Mouse (Mus musculus): ENCODE results near the gene Crlf3. TPM values are rescaled to one million over a fixed set of nuclear protein-coding genes. Genes with fewer than 3 reads are reported as not detected.
"Not testable (repeated sequence)": the region's sequence is repeated elsewhere in the genome, so short reads cannot be mapped to it uniquely, and the experiment has no call there.

Gene Crlf3
- polyA plus RNA-seq, 1 experiment from 2014 or later = 30.6 TPM

DNA sequence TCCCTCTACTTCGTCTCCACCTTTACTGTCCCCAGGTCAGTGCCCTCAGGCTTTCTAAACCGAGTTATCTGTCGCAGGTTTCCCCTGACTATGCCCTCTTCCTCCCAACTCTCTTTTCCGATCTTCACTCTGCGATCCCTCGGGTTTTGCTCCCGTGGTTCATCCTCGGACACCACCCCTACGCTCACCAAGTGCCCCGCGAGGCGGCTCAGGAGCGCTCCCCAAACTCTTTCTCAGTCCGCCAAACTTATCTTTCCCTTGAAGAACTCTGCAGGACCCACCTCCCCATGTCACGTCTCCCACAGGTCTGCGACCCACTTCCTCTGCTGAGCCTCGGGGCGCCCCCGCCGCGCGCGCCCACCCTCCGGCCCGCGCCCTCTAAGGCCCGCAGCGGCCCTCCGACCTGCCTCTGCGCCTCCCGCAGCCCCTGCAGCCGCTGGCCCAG, 388 bp downstream of the Crlf3 start:
- DNase-seq (ENCODE audit: low spot score) = no peak
- peak overlapping the region; percentile 96 for H3K4me3 ChIP-seq
- H3K27ac ChIP-seq (replicated peaks) = peak overlapping the region; percentile 98
- WGBS = 2% methylated on average over 32 of the region's 32 CpGs
- H3K36me3 ChIP-seq = peaks cover 12% of the 10 kb centered on the region; the same call in 1 of the 2 replicates
- H3K27me3 ChIP-seq (ENCODE audit: low read depth, poor library complexity, severe bottlenecking) = no peaks in the 10 kb centered on the region
- H3K4me1 ChIP-seq = peaks cover 19% of the 10 kb centered on the region
- 0 out of 2 replicates have a peak, but pooled peaks cover 3% of the 10 kb centered on the region for H3K9me3 ChIP-seq (replicated peaks)

DNA sequence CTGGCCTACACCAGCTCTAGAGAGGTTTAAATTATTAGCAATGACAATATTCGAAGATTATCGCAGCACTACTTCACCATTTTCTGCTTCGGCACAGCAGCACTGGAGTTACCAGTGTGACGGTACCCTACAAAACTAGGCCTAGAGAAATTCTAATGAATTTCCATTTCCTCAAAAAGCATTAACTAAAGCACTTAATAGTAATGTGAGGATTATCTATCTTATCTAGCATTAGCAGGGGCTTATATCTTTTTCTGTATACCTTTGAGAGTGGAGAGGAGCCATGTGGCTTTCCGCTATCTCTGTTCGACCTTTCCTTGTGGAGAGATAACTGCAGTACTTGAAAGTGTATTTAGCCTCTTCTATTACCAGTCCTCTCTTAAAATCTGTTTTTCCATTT, 1.0 kb downstream of the Crlf3 start:
- H3K27ac ChIP-seq (replicated peaks) = peak overlapping the region; percentile 98

DNA sequence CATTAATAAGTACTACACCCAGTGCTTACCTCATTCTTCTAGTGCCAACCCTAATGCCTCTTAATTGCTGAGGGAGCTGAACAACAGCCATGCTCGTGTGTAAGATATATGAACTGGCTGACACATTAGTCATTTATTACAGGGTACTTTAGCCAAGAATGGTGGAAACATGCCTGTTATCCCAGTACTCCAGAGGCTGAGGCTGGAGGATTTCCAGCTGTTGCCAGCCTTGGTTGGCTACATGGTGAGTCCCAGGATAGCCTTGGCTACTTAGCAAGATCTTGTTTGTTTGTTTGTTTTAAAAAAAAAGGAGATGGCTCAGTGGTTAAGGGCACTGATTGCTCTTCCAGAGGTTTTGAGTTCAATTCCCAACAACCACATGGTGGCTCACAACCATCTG, 2.0 kb downstream of the Crlf3 start:
- Histone ChIP-seq H3K4me1 (peaks cover 19% of the 10 kb centered on the region), H3K36me3 (peaks cover 14% of the 10 kb centered on the region)
- 78% methylated on average over 1 of the region's 1 CpGs for WGBS

More for the DNA sequence above, 1.0 kb downstream of the Crlf3 start:
- no peaks in the 10 kb centered on the region for H3K27me3 ChIP-seq (ENCODE audit: low read depth, poor library complexity, severe bottlenecking)
- H3K4me1 ChIP-seq = peaks cover 19% of the 10 kb centered on the region
- no peak for DNase-seq (ENCODE audit: low spot score)
- H3K36me3 ChIP-seq = peaks cover 12% of the 10 kb centered on the region; the same call in 1 of the 2 replicates
- H3K9me3 ChIP-seq (replicated peaks) = 0 out of 2 replicates have a peak, but pooled peaks cover 3% of the 10 kb centered on the region
- WGBS = 77% methylated on average over 6 of the region's 6 CpGs
- H3K4me3 ChIP-seq = peak overlapping the region; percentile 96

DNA sequence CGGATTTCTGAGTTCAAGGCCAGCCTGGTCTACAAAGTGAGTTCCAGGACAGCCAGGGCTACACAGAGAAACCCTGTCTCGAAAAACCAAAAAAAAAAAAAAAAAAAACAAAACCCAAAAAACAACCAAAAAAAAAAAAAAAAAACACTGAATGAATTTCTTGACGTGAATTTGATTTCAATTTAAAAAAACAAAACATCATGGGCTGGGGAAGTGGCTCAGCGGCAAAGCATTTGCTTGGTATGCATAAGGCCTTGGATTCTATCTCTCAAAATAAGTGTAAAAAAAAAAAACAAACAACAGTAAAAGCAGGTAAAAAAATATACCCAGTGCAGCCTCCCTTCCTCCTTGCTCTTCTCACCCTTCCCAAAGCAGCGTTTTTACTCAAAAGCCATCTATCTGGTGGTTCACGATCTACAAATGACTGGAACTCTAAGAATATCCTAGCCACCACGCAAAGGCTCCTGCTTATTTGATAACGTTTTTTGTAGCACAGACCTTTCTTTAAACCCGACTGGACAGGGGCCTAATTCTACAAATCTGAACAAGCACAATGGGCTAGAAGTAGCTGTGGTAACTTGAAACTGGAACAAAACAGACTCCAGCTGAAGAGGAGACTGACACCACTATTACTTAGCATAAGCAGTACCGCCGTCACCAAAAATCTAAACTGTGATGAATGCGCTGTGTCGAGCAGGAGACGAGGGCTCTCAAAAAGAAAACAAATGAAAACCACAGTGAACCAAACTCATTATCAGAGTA, 2.8 kb downstream of the Crlf3 start:
- 85% methylated on average over 14 of the region's 14 CpGs for WGBS
- DNase-seq (ENCODE audit: low spot score) = no peak
- Histone ChIP-seq H3K9me3 (replicated peaks) (no peaks in the 10 kb centered on the region), H3K27me3 (ENCODE audit: low read depth, poor library complexity, severe bottlenecking) (no peaks in the 10 kb centered on the region), H3K4me3 (no peak overlapping the region), H3K4me1 (peaks cover 19% of the 10 kb centered on the region), H3K27ac (replicated peaks) (no peak overlapping the region), H3K36me3 (peaks cover 15% of the 10 kb centered on the region)

More for the DNA sequence above, 2.0 kb downstream of the Crlf3 start:
- H3K27me3 ChIP-seq (ENCODE audit: low read depth, poor library complexity, severe bottlenecking) = no peaks in the 10 kb centered on the region
- 0 out of 2 replicates have a peak, but pooled peaks cover 3% of the 10 kb centered on the region for H3K9me3 ChIP-seq (replicated peaks)
- H3K27ac ChIP-seq (replicated peaks) = no peak overlapping the region
- DNase-seq (ENCODE audit: low spot score) = no peak
- H3K4me3 ChIP-seq = no peak overlapping the region

DNA sequence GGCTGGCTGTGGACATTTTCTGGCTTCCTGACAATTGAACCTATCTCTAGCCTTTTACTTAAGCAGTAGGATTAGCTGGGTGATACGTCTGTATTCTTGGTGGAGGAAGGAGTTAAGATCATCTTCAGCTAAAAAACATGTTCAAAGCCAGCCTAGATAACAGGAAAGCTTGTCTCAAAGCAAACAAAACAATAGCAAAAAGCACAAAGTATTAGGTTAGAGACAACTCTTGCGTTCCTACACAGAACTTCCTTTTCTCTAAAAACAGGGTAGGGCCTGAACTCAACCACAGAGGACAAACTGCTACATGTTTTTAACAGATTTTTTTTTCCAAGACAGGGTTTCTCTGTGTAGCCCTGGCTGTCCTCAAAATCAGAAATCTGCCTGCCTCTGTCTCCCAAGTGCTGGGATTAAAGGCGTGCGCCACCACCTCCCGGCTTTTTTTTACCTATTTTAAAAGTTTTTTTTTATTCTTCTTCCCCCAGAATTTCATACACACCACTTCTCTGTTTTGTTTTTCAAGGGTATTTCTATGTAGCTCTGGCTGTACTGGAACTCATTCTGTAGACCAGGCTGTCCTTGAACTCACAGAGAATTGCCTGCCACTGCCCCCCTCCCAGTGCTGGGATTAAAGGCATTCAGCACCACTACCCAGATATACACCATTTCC, 5.0 kb downstream of the Crlf3 start:
- Histone ChIP-seq H3K4me3 (no peak overlapping the region), H3K27me3 (ENCODE audit: low read depth, poor library complexity, severe bottlenecking) (no peaks in the 10 kb centered on the region), H3K27ac (replicated peaks) (no peak overlapping the region), H3K4me1 (peaks cover 11% of the 10 kb centered on the region), H3K9me3 (replicated peaks) (no peaks in the 10 kb centered on the region), H3K36me3 (peaks cover 15% of the 10 kb centered on the region)
- 96% methylated on average over 5 of the region's 5 CpGs for WGBS
- no peak for DNase-seq (ENCODE audit: low spot score)

DNA sequence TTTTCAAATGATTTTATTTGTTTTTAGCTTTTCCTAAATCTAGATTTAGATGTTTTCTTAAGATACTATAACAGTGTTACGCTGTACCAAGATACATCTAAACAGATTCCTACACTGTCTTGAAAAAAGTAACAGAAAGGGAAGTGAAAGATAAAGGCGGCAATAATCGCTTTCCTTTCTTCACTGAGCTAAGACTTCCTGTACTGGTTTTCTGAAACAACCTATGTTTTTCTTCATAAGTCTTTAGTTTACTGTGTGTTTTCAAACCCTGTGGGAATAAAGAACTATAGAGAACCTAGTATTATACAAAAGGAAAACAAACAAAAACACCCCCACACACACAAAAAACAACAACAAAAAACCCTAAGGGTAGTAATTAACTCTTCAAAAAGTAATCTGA, 8.4 kb downstream of the Crlf3 start:
- 88% methylated on average over 3 of the region's 3 CpGs for WGBS
- Histone ChIP-seq H3K4me3 (no peak overlapping the region), H3K27ac (replicated peaks) (no peak overlapping the region), H3K4me1 (no peaks in the 10 kb centered on the region), H3K36me3 (peaks cover 10% of the 10 kb centered on the region; the same call in 1 of the 2 replicates), H3K9me3 (replicated peaks) (no peaks in the 10 kb centered on the region), H3K27me3 (ENCODE audit: low read depth, poor library complexity, severe bottlenecking) (no peaks in the 10 kb centered on the region)
- no peak for DNase-seq (ENCODE audit: low spot score)

DNA sequence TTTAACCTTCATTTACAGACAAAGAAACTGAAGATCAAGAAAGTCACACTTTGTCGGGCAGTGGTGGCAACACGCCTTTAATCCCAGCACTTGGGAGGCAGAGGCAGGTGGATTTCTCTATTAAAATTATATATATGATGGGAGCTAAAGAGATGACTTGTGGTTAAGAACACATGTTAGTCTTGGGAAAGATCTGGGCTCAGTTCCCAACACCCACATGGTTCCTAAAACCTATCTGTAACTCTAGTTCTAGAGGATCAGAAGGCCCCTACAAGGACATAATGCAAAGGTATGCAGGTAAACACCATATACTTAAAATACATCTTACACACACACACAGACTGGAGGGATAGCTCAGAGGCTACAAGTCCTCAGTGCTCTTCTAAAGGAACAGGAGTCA, 9.8 kb downstream of the Crlf3 start:
- H3K9me3 ChIP-seq (replicated peaks) = no peaks in the 10 kb centered on the region
- no peak overlapping the region for H3K4me3 ChIP-seq
- DNase-seq (ENCODE audit: low spot score) = no peak
- no peaks in the 10 kb centered on the region for H3K4me1 ChIP-seq
- peaks cover 3% of the 10 kb centered on the region; the same call in 1 of the 2 replicates for H3K36me3 ChIP-seq
- H3K27ac ChIP-seq (replicated peaks) = no peak overlapping the region
- 95% methylated on average over 2 of the region's 2 CpGs for WGBS
- H3K27me3 ChIP-seq (ENCODE audit: low read depth, poor library complexity, severe bottlenecking) = no peaks in the 10 kb centered on the region

DNA sequence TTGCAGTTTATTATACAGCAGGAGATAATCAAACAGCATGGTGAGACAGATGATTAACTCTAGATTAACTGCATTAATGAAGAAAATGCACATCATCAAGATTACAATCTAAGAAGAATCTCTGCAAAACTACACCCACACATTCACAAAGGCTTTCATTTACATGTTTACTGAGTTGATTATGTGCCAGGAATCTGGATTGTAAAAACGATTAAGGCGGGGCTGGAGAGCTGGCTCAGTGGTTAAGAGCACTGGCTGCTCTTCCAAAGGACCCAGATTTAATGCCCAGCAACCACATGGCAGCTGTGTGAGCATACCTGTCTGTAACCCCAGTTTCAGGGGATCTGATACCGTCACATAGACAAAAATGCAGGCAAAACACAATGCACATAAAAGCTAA, 11.0 kb downstream of the Crlf3 start:
- no peaks in the 10 kb centered on the region for H3K27me3 ChIP-seq (ENCODE audit: low read depth, poor library complexity, severe bottlenecking)
- no peaks in the 10 kb centered on the region for H3K9me3 ChIP-seq (replicated peaks)
- no peak overlapping the region for H3K27ac ChIP-seq (replicated peaks)
- H3K4me3 ChIP-seq = no peak overlapping the region
- H3K36me3 ChIP-seq = peaks cover 3% of the 10 kb centered on the region; the same call in 1 of the 2 replicates
- no peaks in the 10 kb centered on the region for H3K4me1 ChIP-seq
- WGBS = 92% methylated on average over 3 of the region's 3 CpGs
- DNase-seq (ENCODE audit: low spot score) = no peak

DNA sequence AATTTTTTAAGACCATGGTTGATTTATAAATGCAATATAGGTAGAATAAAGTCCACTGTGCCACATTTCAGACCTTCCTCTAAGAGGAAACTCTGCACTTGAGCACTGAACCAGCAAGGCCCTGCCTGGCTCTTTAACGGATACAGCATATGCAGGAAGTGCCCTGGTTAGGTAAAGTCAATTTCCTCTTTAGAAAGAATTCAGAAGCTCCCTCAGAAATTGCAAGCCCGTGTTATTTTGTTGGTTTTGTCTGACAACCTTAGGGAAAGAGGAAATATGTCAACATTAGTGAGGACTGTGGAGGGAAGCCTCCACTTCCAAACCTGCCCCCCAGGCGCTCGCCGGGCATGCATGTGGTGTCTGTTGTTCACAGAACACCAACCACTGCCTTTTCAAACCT, 13.2 kb downstream of the Crlf3 start:
- WGBS = 91% methylated on average over 5 of the region's 5 CpGs
- Histone ChIP-seq H3K4me3 (no peak overlapping the region), H3K27ac (replicated peaks) (no peak overlapping the region), H3K9me3 (replicated peaks) (no peaks in the 10 kb centered on the region), H3K36me3 (peaks cover 13% of the 10 kb centered on the region), H3K27me3 (ENCODE audit: low read depth, poor library complexity, severe bottlenecking) (no peaks in the 10 kb centered on the region), H3K4me1 (no peaks in the 10 kb centered on the region)
- DNase-seq (ENCODE audit: low spot score) = no peak

DNA sequence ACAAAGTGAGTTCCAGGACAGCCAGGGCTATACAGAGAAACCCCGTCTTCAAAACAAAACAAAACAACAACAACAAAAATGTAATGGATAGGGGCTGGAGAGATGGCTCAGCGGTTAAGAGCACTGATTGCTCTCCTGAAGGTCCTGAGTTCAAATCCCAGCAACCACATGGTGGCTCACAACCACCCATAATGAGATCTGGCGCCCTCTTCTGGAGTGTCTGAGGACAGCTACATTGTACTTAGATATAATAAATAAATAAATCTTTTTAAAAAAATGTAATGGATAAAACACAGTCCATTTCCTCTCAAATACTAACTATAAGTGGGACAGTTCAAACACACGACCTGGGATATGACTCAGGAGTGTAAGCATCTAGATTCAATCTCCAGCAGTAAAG, 14.4 kb downstream of the Crlf3 start:
- H3K36me3 ChIP-seq = peaks cover 25% of the 10 kb centered on the region
- not testable (repeated sequence) for DNase-seq (ENCODE audit: low spot score); H3K4me1 ChIP-seq; H3K27me3 ChIP-seq (ENCODE audit: low read depth, poor library complexity, severe bottlenecking); H3K27ac ChIP-seq (replicated peaks); H3K9me3 ChIP-seq (replicated peaks); H3K4me3 ChIP-seq
- 86% methylated on average over 4 of the region's 4 CpGs for WGBS

DNA sequence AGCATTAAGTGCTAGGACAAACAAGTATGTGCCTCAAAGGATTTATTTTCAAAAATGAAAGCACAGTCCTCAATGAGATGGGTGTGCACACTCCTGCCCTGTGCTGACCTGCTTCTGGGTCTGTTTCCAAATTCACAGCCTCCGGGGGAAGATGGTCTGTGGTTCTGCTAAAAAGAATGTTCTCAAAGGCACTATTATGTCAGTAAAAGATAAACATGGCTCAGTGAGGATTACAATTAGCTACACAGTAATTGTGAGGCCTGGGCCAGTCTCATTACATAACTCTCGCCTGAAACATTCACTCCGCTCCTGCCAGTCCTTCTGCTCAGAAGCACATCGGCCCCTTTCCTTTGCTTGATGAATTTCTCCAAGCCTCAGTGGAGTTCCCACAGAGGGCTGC, 18.6 kb downstream of the Crlf3 start:
- DNase-seq (ENCODE audit: low spot score) = no peak
- no peak overlapping the region for H3K4me3 ChIP-seq
- peaks cover 63% of the 10 kb centered on the region for H3K36me3 ChIP-seq
- H3K27ac ChIP-seq (replicated peaks) = no peak overlapping the region
- H3K9me3 ChIP-seq (replicated peaks) = no peaks in the 10 kb centered on the region
- 89% methylated on average over 4 of the region's 4 CpGs for WGBS
- H3K27me3 ChIP-seq (ENCODE audit: low read depth, poor library complexity, severe bottlenecking) = no peaks in the 10 kb centered on the region
- no peaks in the 10 kb centered on the region for H3K4me1 ChIP-seq

DNA sequence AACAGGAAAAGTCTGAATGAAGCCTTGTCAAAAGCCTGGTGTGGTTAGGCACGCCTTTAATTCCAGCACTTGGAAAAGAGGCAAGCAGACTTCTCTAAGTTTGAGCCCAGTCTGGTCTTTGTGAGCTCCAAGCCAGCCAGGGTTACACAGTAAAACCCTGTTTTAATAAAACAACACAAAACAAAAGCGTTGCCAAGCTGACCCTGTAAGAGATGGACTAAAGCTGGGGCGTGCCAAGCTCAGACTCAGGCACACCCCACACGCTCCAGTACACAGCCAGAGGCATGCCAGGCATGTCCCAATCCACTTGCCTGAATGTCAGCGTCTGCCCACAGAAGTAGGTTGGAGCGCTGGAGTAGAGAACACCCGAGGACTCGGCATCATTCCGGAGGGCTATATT, 24.6 kb downstream of the Crlf3 start:
- Histone ChIP-seq H3K36me3 (peaks cover 90% of the 10 kb centered on the region), H3K27ac (replicated peaks) (no peak overlapping the region), H3K9me3 (replicated peaks) (no peaks in the 10 kb centered on the region), H3K4me1 (no peaks in the 10 kb centered on the region), H3K27me3 (ENCODE audit: low read depth, poor library complexity, severe bottlenecking) (no peaks in the 10 kb centered on the region), H3K4me3 (no peak overlapping the region)
- WGBS = 94% methylated on average over 9 of the region's 9 CpGs
- no peak for DNase-seq (ENCODE audit: low spot score)

DNA sequence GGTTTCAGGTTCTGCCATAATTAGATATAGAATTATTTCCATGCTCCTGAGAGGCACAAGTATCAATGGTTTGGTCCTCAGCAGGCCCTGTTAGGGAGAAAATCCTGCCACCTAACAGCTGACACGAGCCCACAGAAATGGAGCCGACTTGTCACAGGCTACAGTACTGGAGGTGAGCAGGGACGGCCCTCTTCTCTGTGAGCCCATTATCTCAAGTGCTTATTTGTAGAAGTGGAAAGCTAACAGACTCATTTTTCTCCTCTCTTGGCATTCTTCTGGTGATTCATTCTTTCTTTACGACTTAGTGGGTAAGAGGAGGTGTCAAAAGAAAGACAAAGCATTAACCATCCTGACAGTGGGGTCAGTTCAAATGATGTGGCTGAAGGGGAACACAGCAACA, 26.1 kb downstream of the Crlf3 start:
- H3K4me1 ChIP-seq = no peaks in the 10 kb centered on the region
- H3K27me3 ChIP-seq (ENCODE audit: low read depth, poor library complexity, severe bottlenecking) = no peaks in the 10 kb centered on the region
- no peak for DNase-seq (ENCODE audit: low spot score)
- no peaks in the 10 kb centered on the region for H3K9me3 ChIP-seq (replicated peaks)
- H3K27ac ChIP-seq (replicated peaks) = no peak overlapping the region
- peaks cover 81% of the 10 kb centered on the region for H3K36me3 ChIP-seq
- WGBS = 86% methylated on average over 4 of the region's 4 CpGs
- no peak overlapping the region for H3K4me3 ChIP-seq
